Mouse (Mus musculus) forebrain, postnatal 0 days (tissue): Measurements from ENCODE around the gene Shc1. TPM values are rescaled to one million over a fixed set of nuclear protein-coding genes. Genes with fewer than 3 reads are reported as not detected.

Experiments
- ATAC-seq: fragments of 200-750 bp; cut with Nextera tagmentation; 2 replicates; pipeline ENCODE4 v1.8.0; 2017; ENCODE audit warnings: mild to moderate bottlenecking, moderate library complexity
- DNase-seq: peaks from one replicate; pipeline ENCODE4 v3.0.0-alpha.2; 2015
- H3K27ac ChIP-seq: fragments of 300-500 bp; sonication (generic); 2 replicates; pipeline ENCODE4 v1.5.1; 2014; ENCODE audit warnings: low read depth, mild to moderate bottlenecking, antibody characterized with exemption, low read length, moderate library complexity, mixed read lengths
- H3K27me3 ChIP-seq: fragments of 300-500 bp; sonication (generic); 2 replicates; pipeline ENCODE4 v1.6.1; 2014; ENCODE audit warnings: mild to moderate bottlenecking, low read length, mixed read lengths; ENCODE audit not compliant: insufficient read depth
- H3K36me3 ChIP-seq: fragments of 300-500 bp; sonication (generic); 2 replicates; pipeline ENCODE4 v1.6.1; 2014; ENCODE audit warnings: mild to moderate bottlenecking, moderate library complexity; ENCODE audit not compliant: insufficient read depth
- H3K4me1 ChIP-seq: fragments of 300-500 bp; sonication (generic); 2 replicates; pipeline ENCODE4 v1.6.1; 2014; ENCODE audit warnings: antibody characterized with exemption; ENCODE audit not compliant: insufficient read depth
- H3K4me2 ChIP-seq: fragments of 300-500 bp; sonication (generic); 2 replicates; pipeline ENCODE4 v1.6.1; 2014; ENCODE audit warnings: low read depth, mild to moderate bottlenecking, moderate library complexity
- H3K4me3 ChIP-seq: fragments of 300-500 bp; sonication (generic); 2 replicates; pipeline ENCODE4 v1.5.1; 2014; ENCODE audit warnings: low read depth, low read length, mixed read lengths
- H3K9ac ChIP-seq: fragments of 300-500 bp; sonication (generic); 2 replicates; pipeline ENCODE4 v1.6.1; 2014; ENCODE audit warnings: mild to moderate bottlenecking
- H3K9me3 ChIP-seq: fragments of 300-500 bp; sonication (generic); 2 replicates; pipeline ENCODE4 v1.6.1; 2016; ENCODE audit warnings: low read length
- CTCF ChIP-seq: sonication (generic); IDR thresholded peaks from 2 replicates; pipeline ENCODE4 v1.5.1; 2016; ENCODE audit warnings: antibody characterized with exemption, control low read depth, low read depth
- WGBS: fragments of 180-500 bp; shearing (Covaris S2); extraction: QIAGEN DNeasy Blood & Tissue Kit; methylation state at CpG from one replicate; pipeline ENCODE4 v1.1.7; 2014; 5-methylcytosine and 5-hydroxymethylcytosine counted together
- polyA plus RNA-seq: library from polyadenylated mRNA; unstranded; fragments of >200 nt; fragmentation: Nextera tagmentation; extraction: Ambion mirVana; gene quantifications from 2 replicates; pipeline ENCODE4 v1.2.1, GENCODE M21; 2015
- total RNA-seq: library from RNA; depleted of rRNA; stranded (reverse); fragments of >200 nt; gene quantifications from 2 replicates; pipeline ENCODE4 v1.2.3, GENCODE M21; 2014

Shc1 gene
- total and polyA plus RNA-seq, 2 experiments from 2014 or later = 11.8 to 19.8 TPM

DNA sequence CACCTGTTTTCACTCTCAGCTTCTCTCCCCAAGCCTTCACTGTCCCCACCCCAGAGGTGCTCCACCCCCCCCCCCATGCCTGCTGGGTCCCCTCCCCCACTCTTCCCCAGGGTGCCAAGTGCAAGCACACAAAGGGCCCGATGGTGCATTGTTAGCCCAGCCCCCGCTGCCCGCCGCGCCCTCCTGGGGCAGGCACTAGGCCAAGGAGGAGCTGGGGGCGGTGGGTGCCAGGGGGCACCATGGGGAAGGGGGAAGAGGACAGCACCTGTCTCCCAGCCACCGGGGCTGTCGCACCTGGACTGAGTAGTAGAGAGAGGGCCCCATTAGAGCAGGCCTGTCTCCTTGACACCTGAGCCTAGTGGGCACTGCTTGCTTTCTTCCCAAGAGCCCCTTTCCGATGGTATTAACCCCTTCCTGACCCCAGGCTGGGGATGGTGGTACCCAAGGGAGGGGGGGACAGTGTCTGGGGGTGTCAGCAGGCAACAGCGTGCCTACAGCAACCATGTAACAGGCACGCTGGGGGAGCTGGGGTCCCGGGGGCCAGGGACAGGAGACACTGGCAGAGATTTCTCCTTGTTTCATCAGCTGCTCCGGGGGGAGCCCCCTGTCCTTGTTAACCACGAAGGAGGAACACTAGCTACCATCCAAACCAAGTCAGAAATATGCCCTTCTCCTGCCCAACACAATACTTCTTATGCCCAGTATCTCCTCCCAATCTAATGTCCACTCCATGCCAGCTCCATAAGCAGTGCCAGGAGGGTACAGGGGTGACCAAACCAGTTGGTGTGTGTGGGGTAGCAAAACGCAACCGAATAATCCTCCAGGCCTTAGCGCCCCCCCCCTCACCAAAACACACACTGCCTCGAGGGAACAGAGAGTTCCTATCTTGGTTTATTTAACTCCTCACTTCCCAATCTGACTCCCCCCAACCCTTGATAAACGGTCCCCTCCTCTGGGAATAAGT lies 27.3 kb upstream of the Shc1 start:
- Histone ChIP-seq H3K9ac (peak overlapping the region; percentile 44), H3K4me1 (peaks cover 27% of the 10 kb centered on the region), H3K36me3 (no peaks in the 10 kb centered on the region), H3K27me3 (peaks cover 8% of the 10 kb centered on the region; the same call in 1 of the 2 replicates), H3K4me2 (peak overlapping the region; percentile 96), H3K4me3 (peak overlapping the region; percentile 38), H3K9me3 (no peaks in the 10 kb centered on the region), H3K27ac (no peak overlapping the region)
- no peak for TF ChIP-seq CTCF
- WGBS = 14% methylated on average over 19 of the region's 19 CpGs
- DNase-seq = no peak
- ATAC-seq = no peak

DNA sequence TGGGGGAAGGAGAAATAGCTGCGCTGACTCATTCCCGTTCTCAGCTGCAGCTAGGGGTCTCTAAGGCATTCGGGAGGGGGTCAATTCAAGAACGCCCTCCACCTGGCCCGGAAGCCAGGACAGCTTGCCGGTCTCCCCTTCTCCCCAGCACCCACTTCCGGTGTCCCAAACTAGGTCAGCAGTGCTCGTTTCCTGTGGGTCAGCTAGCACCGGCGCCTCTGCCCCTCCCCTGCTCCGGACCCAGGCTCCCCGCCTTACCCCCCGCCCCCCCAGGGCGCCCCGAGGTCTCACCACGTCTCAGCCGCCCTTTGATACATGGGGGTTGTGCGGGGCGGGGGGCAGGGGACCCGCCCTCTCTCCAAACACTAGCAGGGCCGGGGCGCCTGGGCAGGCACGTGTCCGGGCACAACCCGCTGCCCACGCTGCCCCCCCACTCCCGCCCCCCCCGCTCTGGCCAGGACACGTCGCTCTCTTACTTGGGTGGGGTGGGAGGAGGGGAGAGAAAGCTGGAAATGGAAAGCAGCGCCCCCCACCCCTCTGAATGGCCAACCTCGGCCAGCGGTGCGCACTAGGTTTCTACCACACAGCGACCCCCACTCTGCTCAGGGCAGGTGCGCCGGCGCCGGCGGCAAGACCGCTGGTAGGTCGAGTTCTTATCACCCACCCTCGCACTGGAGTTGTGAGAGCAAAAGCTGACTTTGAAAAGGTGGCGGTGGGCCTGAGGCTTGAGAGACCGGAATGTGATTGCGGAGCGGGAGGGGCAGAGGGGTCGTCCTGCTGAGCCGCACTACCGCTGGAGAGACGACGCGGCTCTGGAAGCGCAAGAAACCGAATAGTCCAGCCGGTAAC lies 26.4 kb upstream of the Shc1 start:
- ATAC-seq (no peak), DNase-seq (no peak)
- no peak overlapping the region for H3K27ac ChIP-seq

DNA sequence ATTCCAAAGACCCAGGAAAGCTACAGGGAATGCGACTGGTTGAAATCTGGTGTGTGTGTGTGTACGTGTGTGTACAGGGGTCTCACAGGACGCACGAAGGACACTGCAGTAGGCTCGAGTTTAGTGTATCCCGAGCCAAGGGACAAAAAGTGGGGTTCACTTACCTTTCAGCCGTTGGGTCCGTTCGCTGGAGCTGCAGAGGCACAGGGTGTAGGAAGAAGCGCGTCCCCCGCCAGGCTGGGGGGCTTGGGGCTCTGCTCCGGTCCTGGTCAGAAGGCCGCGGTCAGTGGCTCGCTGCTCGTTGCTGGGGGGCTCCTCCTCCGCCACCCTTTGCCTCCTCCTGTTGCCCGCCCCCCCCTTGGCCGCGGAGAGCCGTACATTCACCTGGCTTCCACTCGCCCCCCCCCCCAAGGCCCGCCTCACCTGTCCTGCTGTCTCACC lies 25.4 kb upstream of the Shc1 start:
- Histone ChIP-seq H3K9me3 (no peaks in the 10 kb centered on the region), H3K4me1 (peaks cover 27% of the 10 kb centered on the region), H3K27ac (no peak overlapping the region), H3K27me3 (peaks cover 8% of the 10 kb centered on the region; the same call in 1 of the 2 replicates), H3K4me3 (peak overlapping the region; percentile 38), H3K36me3 (no peaks in the 10 kb centered on the region), H3K9ac (peak overlapping the region; percentile 10; the same call in 1 of the 2 replicates), H3K4me2 (peak overlapping the region; percentile 96)
- TF ChIP-seq CTCF = no peak
- no peak for ATAC-seq
- 0% methylated on average over 22 of the region's 24 CpGs for WGBS
- no peak for DNase-seq

More for the DNA sequence above, 26.4 kb upstream of the Shc1 start:
- Histone ChIP-seq H3K9me3 (no peaks in the 10 kb centered on the region), H3K27me3 (peaks cover 8% of the 10 kb centered on the region; the same call in 1 of the 2 replicates), H3K36me3 (no peaks in the 10 kb centered on the region), H3K9ac (peak overlapping the region; percentile 44), H3K4me2 (peak overlapping the region; percentile 96), H3K4me3 (peak overlapping the region; percentile 38), H3K4me1 (peaks cover 27% of the 10 kb centered on the region)
- WGBS = 3% methylated on average over 54 of the region's 56 CpGs
- no peak for TF ChIP-seq CTCF

DNA sequence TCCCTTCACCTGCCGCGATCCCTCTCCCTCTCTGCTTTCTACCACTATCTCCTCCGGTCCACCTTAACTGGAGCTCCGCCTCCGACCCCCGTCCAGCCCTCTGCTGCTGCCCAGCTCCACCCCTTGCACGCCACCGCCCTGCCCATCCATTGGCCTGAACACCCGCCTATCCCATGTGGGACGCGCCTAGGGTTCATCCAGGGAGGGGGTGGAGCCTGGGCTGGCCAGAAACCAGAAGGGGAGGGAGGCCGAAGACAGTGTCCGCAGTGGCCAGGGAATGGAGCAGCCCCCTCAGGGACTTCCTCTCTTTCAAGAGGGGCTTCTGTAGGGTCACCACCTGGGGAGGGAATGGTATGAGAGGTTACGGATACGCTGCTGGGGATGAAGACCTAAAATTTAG lies 24.6 kb upstream of the Shc1 start:
- no peaks in the 10 kb centered on the region for H3K36me3 ChIP-seq
- H3K4me1 ChIP-seq = peaks cover 27% of the 10 kb centered on the region
- peak overlapping the region; percentile 69 for H3K27ac ChIP-seq
- H3K4me3 ChIP-seq = peak overlapping the region; percentile 38
- 4% methylated on average over 15 of the region's 15 CpGs for WGBS
- peak overlapping the region; percentile 96 for H3K4me2 ChIP-seq
- no peak for TF ChIP-seq CTCF
- ATAC-seq (peak; percentile 93), DNase-seq (peak; percentile 89)
- peak overlapping the region; percentile 42 for H3K9ac ChIP-seq
- H3K9me3 ChIP-seq = no peaks in the 10 kb centered on the region
- H3K27me3 ChIP-seq = peaks cover 8% of the 10 kb centered on the region; the same call in 1 of the 2 replicates

DNA sequence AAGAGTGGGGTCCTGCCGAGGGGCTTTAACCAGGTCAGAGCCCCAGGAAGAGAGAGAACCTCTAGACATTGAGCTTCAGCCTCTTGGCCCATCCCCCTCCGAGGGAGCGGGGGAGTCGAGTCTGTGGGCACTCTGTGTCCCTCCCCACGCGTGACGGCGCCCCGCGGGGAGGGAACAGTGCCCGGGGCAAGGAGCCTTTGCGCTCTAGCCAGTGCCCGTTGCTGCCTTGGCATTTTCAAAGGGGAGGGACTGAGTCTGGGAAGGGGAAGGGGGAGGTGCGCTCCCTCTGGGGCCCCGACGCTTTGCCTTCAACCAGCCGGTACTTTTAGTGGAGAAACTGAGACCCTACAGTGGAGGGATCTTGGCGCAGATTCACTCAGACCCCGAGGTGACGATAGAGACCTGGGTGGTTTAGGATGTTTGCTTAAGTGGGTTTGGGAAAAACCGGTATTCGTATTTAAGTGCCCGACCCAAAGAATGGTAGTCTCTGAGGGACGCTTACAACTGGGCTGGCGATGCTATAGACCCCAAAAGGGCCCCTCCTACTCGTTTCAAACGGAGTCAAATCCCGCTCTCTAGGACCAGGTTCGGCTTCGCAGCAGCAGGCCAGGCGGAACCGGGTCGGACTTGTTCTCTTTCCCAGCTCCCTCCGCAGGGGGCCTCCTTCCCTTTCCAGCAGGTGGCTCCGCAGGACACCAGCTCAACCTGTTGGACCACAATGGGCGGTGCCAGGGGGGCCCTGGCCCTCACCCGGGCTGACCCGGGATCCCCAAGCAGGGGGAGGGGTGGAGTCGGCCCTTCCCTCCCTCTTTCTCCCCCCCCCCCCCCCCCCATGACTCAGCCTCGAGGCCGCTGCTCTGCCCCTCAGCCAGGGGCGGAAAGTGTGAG lies 24.0 kb upstream of the Shc1 start, which contains the start of gene Zbtb7b:
TSS of gene Zbtb7b (minus strand) at position 771 of the 888 bp plus-strand sequence.
- DNase-seq (peak; percentile 48), ATAC-seq (peak; percentile 60)
- peak within 1 kb of the TSS; percentile 38 for H3K4me3 ChIP-seq
- H3K27me3 ChIP-seq = peaks cover 8% of the 10 kb centered on the region; the same call in 1 of the 2 replicates
- peak within 1 kb of the TSS; percentile 69 for H3K27ac ChIP-seq
- under 1% methylated on average over 40 of the region's 42 CpGs for WGBS
- no peaks in the 10 kb centered on the region for H3K9me3 ChIP-seq
- TF ChIP-seq CTCF = peak; percentile 28
- H3K4me1 ChIP-seq = peaks cover 27% of the 10 kb centered on the region
- no peaks in the 10 kb centered on the region for H3K36me3 ChIP-seq
- peak within 1 kb of the TSS; percentile 42 for H3K9ac ChIP-seq
- peak within 1 kb of the TSS; percentile 96 for H3K4me2 ChIP-seq

DNA sequence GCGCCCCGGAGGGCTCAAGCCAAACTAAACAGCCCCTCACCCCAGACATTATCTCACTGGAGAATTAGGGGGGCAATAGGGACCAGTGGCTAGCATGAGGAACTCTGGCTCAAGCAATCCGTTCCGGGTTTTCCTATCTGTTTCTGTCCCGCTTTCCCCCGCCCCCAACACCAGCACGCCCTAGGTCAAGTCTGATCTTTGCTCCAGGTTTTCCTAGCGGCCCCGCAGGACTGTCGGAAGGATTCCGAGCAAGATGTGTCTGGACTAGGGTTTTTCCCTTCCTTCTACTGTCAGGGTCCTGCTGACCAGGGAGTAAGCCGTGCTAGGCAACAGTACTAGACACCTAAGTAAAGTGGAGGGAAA lies 23.4 kb upstream of the Shc1 start:
- no peak for TF ChIP-seq CTCF
- no peak overlapping the region for H3K27ac ChIP-seq
- peaks cover 27% of the 10 kb centered on the region for H3K4me1 ChIP-seq
- H3K27me3 ChIP-seq = peaks cover 8% of the 10 kb centered on the region; the same call in 1 of the 2 replicates
- DNase-seq (peak; percentile 67), ATAC-seq (0 out of 2 replicates have a peak, but pooled peaks have one; percentile 16)
- H3K9ac ChIP-seq = 0 out of 2 replicates have a peak overlapping the region, but pooled peaks have one; percentile 42
- H3K9me3 ChIP-seq = no peaks in the 10 kb centered on the region
- H3K4me2 ChIP-seq = peak overlapping the region; percentile 96
- 2% methylated on average over 12 of the region's 12 CpGs for WGBS
- no peaks in the 10 kb centered on the region for H3K36me3 ChIP-seq
- H3K4me3 ChIP-seq = peak overlapping the region; percentile 38
